Mouse (Mus musculus): ENCODE measurements around the gene Enho. TPM values are rescaled to one million over a fixed set of nuclear protein-coding genes. Genes with fewer than 3 reads are reported as not detected.
A peak's percentile ranks its signal among the peaks of the same experiment; 100 is the strongest.

The Enho gene
- polyA plus RNA-seq, 1 experiment from 2014 or later, result 78.6 TPM

- Histone ChIP-seq H3K9ac (peak overlapping the region; percentile 23; the same call in 1 of the 2 replicates), H3K4me1 (peaks cover 90% of the 10 kb centered on the region), H3K27ac (peak overlapping the region; percentile 45; the same call in 1 of the 2 replicates), H3K27me3 (no peaks in the 10 kb centered on the region), H3K36me3 (peaks cover 4% of the 10 kb centered on the region; the same call in 1 of the 2 replicates), H3K4me2 (replicated peaks) (no peak overlapping the region), H3K9me3 (replicated peaks) (no peaks in the 10 kb centered on the region), H3K4me3 (no peak overlapping the region)
- WGBS, result 44% methylated on average over 11 of the region's 13 CpGs
- ATAC-seq (ENCODE audit: low FRiP score), result peak; percentile 51; the same call in 1 of the 2 replicates
These were observed 37.0 kb upstream of the Enho start for GRCm38 (mm10) chr4:41677006-41677629.

GRCm38 (mm10) chr4:41676248-41677005, 36.3 kb upstream of the Enho start:
- Histone ChIP-seq H3K27me3 (no peaks in the 10 kb centered on the region), H3K9ac (peak overlapping the region; percentile 23; the same call in 1 of the 2 replicates), H3K4me2 (replicated peaks) (no peak overlapping the region), H3K4me3 (no peak overlapping the region), H3K27ac (peak overlapping the region; percentile 44; the same call in 1 of the 2 replicates), H3K36me3 (peaks cover 4% of the 10 kb centered on the region; the same call in 1 of the 2 replicates), H3K4me1 (peaks cover 92% of the 10 kb centered on the region), H3K9me3 (replicated peaks) (no peaks in the 10 kb centered on the region)
- WGBS, result 76% methylated on average over 17 of the region's 17 CpGs
- no peak for ATAC-seq (ENCODE audit: low FRiP score)

- no peak for ATAC-seq (ENCODE audit: low FRiP score)
- Histone ChIP-seq H3K4me3 (no peak overlapping the region), H3K9me3 (replicated peaks) (no peaks in the 10 kb centered on the region), H3K36me3 (peaks cover 13% of the 10 kb centered on the region; the same call in 1 of the 2 replicates), H3K27me3 (no peaks in the 10 kb centered on the region), H3K27ac (peak overlapping the region; percentile 77), H3K4me1 (peaks cover 78% of the 10 kb centered on the region), H3K4me2 (replicated peaks) (no peak overlapping the region), H3K9ac (no peak overlapping the region; the same call in 1 of the 2 replicates)
- WGBS, result 46% methylated on average over 19 of the region's 19 CpGs
These were observed 33.1 kb upstream of the Enho start for GRCm38 (mm10) chr4:41673186-41673585.

- Histone ChIP-seq H3K4me1 (peaks cover 72% of the 10 kb centered on the region), H3K27me3 (no peaks in the 10 kb centered on the region), H3K36me3 (peaks cover 13% of the 10 kb centered on the region; the same call in 1 of the 2 replicates), H3K4me3 (no peak overlapping the region), H3K27ac (peak overlapping the region; percentile 77), H3K9me3 (replicated peaks) (no peaks in the 10 kb centered on the region), H3K4me2 (replicated peaks) (peak overlapping the region; percentile 22; the same call in 1 of the 2 replicates), H3K9ac (peak overlapping the region; percentile 49; the same call in 1 of the 2 replicates)
- ATAC-seq (ENCODE audit: low FRiP score), result no peak
- 36% methylated on average over 8 of the region's 8 CpGs for WGBS
These were observed 32.4 kb upstream of the Enho start for GRCm38 (mm10) chr4:41672522-41672963.

DNA sequence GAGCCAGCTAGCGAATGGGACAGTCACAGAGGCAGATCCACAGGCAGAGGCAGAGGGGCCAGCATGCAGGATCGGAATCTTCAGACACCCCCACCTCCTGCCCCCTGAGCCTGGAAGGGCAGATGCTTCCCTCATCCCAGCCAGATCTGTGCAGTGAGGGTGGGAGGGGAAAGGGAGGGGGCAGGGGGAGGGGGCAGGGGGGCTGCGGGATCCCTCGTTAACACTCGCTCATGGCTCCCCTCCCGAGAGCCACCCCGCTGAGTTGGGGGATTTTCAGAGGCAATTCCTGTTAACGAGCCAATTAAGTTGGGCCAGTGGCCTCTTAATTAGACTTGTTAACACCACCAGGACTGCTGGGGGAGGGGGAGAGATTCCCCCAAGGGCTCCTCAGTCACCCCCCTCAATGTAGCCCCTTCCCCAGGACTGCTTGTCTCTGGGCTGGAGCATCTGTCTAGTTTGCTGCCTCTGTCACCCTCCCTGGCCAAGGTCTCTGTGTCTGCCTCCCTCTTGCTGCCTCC, 31.9 kb upstream of the Enho start:
- peaks cover 68% of the 10 kb centered on the region for H3K4me1 ChIP-seq
- H3K9ac ChIP-seq, result peak overlapping the region; percentile 49
- no peaks in the 10 kb centered on the region for H3K27me3 ChIP-seq
- H3K4me2 ChIP-seq (replicated peaks), result peak overlapping the region; percentile 22; the same call in 1 of the 2 replicates
- no peak overlapping the region for H3K4me3 ChIP-seq
- peaks cover 13% of the 10 kb centered on the region; the same call in 1 of the 2 replicates for H3K36me3 ChIP-seq
- no peaks in the 10 kb centered on the region for H3K9me3 ChIP-seq (replicated peaks)
- 11% methylated on average over 8 of the region's 8 CpGs for WGBS
- ATAC-seq (ENCODE audit: low FRiP score), result peak; percentile 63
- H3K27ac ChIP-seq, result peak overlapping the region; percentile 77

GRCm38 (mm10) chr4:41671500-41671899, 31.4 kb upstream of the Enho start:
- H3K9ac ChIP-seq, result peak overlapping the region; percentile 49
- peaks cover 67% of the 10 kb centered on the region for H3K4me1 ChIP-seq
- 0 out of 2 replicates have a peak overlapping the region, but pooled peaks have one; percentile 22 for H3K4me2 ChIP-seq (replicated peaks)

DNA sequence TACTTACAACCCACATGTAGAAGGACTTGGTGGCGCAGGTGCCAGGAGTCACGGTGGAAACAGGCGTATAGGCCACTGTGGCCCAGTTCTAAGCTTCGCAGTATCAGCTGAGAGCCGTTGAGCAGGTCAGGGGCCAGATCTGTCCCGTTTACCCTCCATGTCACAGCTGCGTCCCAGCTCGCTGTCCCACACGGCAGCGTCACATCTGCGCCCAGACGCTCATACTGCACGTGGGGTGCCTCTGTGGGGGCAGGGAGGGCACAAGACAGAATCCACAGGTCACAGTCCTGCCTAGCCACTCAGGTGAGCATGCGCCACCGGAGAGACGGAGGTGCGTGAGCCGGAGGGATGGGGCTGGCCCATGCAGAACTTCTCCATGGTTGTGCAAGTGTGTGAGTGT, 30.7 kb upstream of the Enho start:
- H3K9ac ChIP-seq, result no peak overlapping the region
- H3K36me3 ChIP-seq, result peaks cover 17% of the 10 kb centered on the region; the same call in 1 of the 2 replicates
- no peaks in the 10 kb centered on the region; the same call in 1 of the 2 replicates for H3K27me3 ChIP-seq
- H3K9me3 ChIP-seq (replicated peaks), result no peaks in the 10 kb centered on the region
- ATAC-seq (ENCODE audit: low FRiP score), result no peak
- WGBS, result 79% methylated on average over 18 of the region's 18 CpGs
- no peak overlapping the region for H3K27ac ChIP-seq
- H3K4me1 ChIP-seq, result peaks cover 61% of the 10 kb centered on the region
- H3K4me2 ChIP-seq (replicated peaks), result no peak overlapping the region
- no peak overlapping the region for H3K4me3 ChIP-seq

More at GRCm38 (mm10) chr4:41671500-41671899, 31.4 kb upstream of the Enho start:
- Histone ChIP-seq H3K27me3 (no peaks in the 10 kb centered on the region; the same call in 1 of the 2 replicates), H3K27ac (peak overlapping the region; percentile 23; the same call in 1 of the 2 replicates), H3K4me3 (no peak overlapping the region), H3K36me3 (peaks cover 16% of the 10 kb centered on the region; the same call in 1 of the 2 replicates), H3K9me3 (replicated peaks) (no peaks in the 10 kb centered on the region)
- peak; percentile 1; the same call in 1 of the 2 replicates for ATAC-seq (ENCODE audit: low FRiP score)
- WGBS, result 23% methylated on average over 5 of the region's 5 CpGs

DNA sequence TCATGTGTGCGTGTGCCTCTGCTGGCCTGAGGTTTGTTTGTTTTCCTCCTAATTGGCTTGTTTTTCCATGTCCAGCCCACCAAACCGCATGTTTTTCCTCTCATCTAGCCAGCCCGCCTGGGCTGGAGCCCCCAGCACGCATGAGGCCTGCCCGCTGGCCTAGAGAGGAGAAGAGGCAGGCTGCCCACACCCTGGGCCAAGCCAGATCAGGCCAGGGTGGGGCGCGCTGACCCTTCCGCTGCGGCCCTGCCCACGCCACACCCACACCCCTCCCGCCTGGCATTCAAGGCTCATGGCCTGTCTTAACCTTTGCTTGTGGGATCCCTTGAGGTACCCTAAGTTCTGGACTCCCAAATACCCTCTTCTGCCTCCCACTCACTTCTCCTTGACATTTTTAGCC, 26.5 kb upstream of the Enho start:
- H3K4me3 ChIP-seq, result no peak overlapping the region
- H3K27me3 ChIP-seq, result no peaks in the 10 kb centered on the region; the same call in 1 of the 2 replicates
- no peak overlapping the region for H3K27ac ChIP-seq
- H3K4me1 ChIP-seq, result peaks cover 66% of the 10 kb centered on the region
- H3K9ac ChIP-seq, result 0 out of 2 replicates have a peak overlapping the region, but pooled peaks have one; percentile 3
- no peak overlapping the region for H3K4me2 ChIP-seq (replicated peaks)
- no peak for ATAC-seq (ENCODE audit: low FRiP score)
- H3K36me3 ChIP-seq, result peaks cover 19% of the 10 kb centered on the region
- WGBS, result 67% methylated on average over 10 of the region's 11 CpGs
- no peaks in the 10 kb centered on the region for H3K9me3 ChIP-seq (replicated peaks)

GRCm38 (mm10) chr4:41665009-41665675, 25.0 kb upstream of the Enho start:
- Histone ChIP-seq H3K27me3 (no peaks in the 10 kb centered on the region; the same call in 1 of the 2 replicates), H3K4me2 (replicated peaks) (peak overlapping the region; percentile 9), H3K27ac (peak overlapping the region; percentile 74), H3K9me3 (replicated peaks) (no peaks in the 10 kb centered on the region), H3K9ac (peak overlapping the region; percentile 44), H3K4me3 (no peak overlapping the region), H3K36me3 (peaks cover 11% of the 10 kb centered on the region), H3K4me1 (peaks cover 67% of the 10 kb centered on the region)
- 10% methylated on average over 6 of the region's 8 CpGs for WGBS
- ATAC-seq (ENCODE audit: low FRiP score), result no peak; the same call in 1 of the 2 replicates

- peaks cover 68% of the 10 kb centered on the region for H3K4me1 ChIP-seq
- ATAC-seq (ENCODE audit: low FRiP score), result no peak; the same call in 1 of the 2 replicates
- no peaks in the 10 kb centered on the region; the same call in 1 of the 2 replicates for H3K27me3 ChIP-seq
- peak overlapping the region; percentile 74 for H3K27ac ChIP-seq
- peaks cover 16% of the 10 kb centered on the region for H3K36me3 ChIP-seq
- H3K4me2 ChIP-seq (replicated peaks), result no peak overlapping the region
- H3K4me3 ChIP-seq, result no peak overlapping the region
- 45% methylated on average over 7 of the region's 7 CpGs for WGBS
- no peaks in the 10 kb centered on the region for H3K9me3 ChIP-seq (replicated peaks)
- no peak overlapping the region for H3K9ac ChIP-seq
These were observed 24.4 kb upstream of the Enho start for GRCm38 (mm10) chr4:41664533-41664932.

GRCm38 (mm10) chr4:41663614-41664013, 23.5 kb upstream of the Enho start:
- Histone ChIP-seq H3K9ac (0 out of 2 replicates have a peak overlapping the region, but pooled peaks have one; percentile 33), H3K4me1 (peaks cover 77% of the 10 kb centered on the region), H3K9me3 (replicated peaks) (no peaks in the 10 kb centered on the region), H3K27ac (peak overlapping the region; percentile 76), H3K4me2 (replicated peaks) (no peak overlapping the region), H3K27me3 (no peaks in the 10 kb centered on the region; the same call in 1 of the 2 replicates), H3K4me3 (no peak overlapping the region), H3K36me3 (peaks cover 16% of the 10 kb centered on the region; the same call in 1 of the 2 replicates)
- 0 out of 2 replicates have a peak, but pooled peaks have one; percentile 12 for ATAC-seq (ENCODE audit: low FRiP score)
- 37% methylated on average over 9 of the region's 9 CpGs for WGBS
